Mouse (Mus musculus) heart, postnatal 0 days (tissue): Measurements from ENCODE around the gene Tenm3.

Experiments
- CTCF ChIP-seq: IDR thresholded peaks from 2 replicates; pipeline ENCODE4 v1.5.1; 2016; ENCODE audit warnings: antibody characterized with exemption, control low read depth, low read depth
- EP300 ChIP-seq: IDR thresholded peaks from 2 replicates; pipeline ENCODE4 v1.6.1; 2016; ENCODE audit warnings: antibody characterized with exemption, low read depth

DNA sequence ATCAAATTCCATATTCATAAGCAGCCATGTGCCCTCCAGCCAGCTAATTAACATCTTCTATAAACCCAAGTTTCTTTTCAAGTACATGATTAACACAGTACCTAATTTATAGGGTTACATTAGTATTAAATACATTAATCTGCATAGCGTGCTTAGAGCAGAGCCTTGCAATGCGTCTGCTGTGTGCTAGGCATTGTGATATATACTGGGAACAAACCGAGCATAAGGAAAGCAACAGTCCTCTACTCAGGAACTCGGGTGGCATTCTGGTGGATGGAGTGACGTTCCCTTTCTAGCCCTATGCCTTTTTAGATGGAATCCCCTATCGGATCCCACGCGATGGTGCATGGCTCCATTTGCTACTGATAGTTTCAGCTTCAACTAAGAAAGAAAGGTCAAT lies 321.7 kb downstream of the Tenm3 start:
- TF ChIP-seq CTCF (no peak), EP300 (no peak)
